Mouse (Mus musculus) heart, adult 2 months (tissue): Measurements from ENCODE around the gene Rarres1.

Experiments
- CTCF ChIP-seq: fragments of 200-600 bp; IDR thresholded peaks from 2 replicates; pipeline ENCODE4 v1.8.1; 2022; ENCODE audit warnings: antibody characterized with exemption, mild to moderate bottlenecking, moderate library complexity
- EP300 ChIP-seq: fragments of 200-500 bp; IDR thresholded peaks from 2 replicates; pipeline ENCODE4 v1.6.1; 2011; ENCODE audit warnings: low read depth, low read length, control low read depth; ENCODE audit not compliant: insufficient read depth
- POLR2A ChIP-seq: fragments of 200-500 bp; IDR thresholded peaks from 2 replicates; pipeline ENCODE4 v1.6.1; 2011; ENCODE audit warnings: mild to moderate bottlenecking, low read depth, low read length, control low read depth; ENCODE audit not compliant: insufficient read depth

DNA sequence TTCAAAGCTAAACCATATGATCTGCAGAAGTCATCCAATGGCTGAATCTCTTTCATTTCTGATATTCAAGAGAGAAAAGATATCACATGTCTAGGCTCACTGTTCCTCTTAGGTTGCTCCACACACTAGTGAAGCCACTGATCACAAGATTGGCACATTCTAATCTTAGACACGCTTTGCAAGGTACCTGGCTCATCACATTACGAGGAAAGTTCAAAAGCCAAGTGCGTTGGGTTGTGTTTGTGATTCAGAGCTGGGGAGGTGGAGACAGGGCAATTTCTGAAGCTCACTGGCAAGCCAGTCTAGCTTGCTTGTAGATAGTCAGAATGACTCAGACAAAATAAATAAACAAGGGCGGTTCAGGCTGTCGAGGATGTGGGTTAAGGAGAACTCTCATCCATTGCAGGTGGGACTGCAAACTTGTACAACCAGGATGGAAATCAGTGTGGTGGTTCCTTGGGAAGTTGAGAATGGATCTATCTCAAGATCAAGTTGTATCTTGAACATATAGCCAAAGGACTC lies 38.7 kb upstream of the Rarres1 start:
- TF ChIP-seq CTCF (no peak), POLR2A (no peak), EP300 (no peak)
